Mouse (Mus musculus) midbrain, embryonic 14.5 days (tissue): ENCODE data around the gene Spire2. TPM values are rescaled to one million over a fixed set of nuclear protein-coding genes. Genes with fewer than 3 reads are reported as not detected.

Experiments
- ATAC-seq: fragments of 200-750 bp; cut with Nextera tagmentation; 2 replicates; pipeline ENCODE4 v1.8.0; 2017; ENCODE audit warnings: moderate number of reproducible peaks, moderate library complexity; ENCODE audit not compliant: low FRiP score, low TSS enrichment
- DNase-seq: peaks from one replicate; pipeline ENCODE4 v3.0.0-alpha.2; 2015
- H3K27ac ChIP-seq: fragments of 300-500 bp; sonication (generic); replicated peaks from 2 replicates; pipeline ENCODE4 v1.5.1; 2014; ENCODE audit warnings: mild to moderate bottlenecking, low read depth, low read length, moderate library complexity
- H3K27me3 ChIP-seq: fragments of 300-500 bp; sonication (generic); 2 replicates; pipeline ENCODE4 v1.6.1; 2014; ENCODE audit warnings: low read length, control low read depth, mixed read lengths; ENCODE audit not compliant: control insufficient read depth, insufficient read depth
- H3K36me3 ChIP-seq: fragments of 300-500 bp; sonication (generic); 2 replicates; pipeline ENCODE4 v1.6.1; 2014; ENCODE audit warnings: low read length, control low read depth; ENCODE audit not compliant: control insufficient read depth, insufficient read depth
- H3K4me1 ChIP-seq: fragments of 300-500 bp; sonication (generic); 2 replicates; pipeline ENCODE4 v1.6.1; 2014; ENCODE audit warnings: mild to moderate bottlenecking, antibody characterized with exemption, low read length, control low read depth; ENCODE audit not compliant: control insufficient read depth, insufficient read depth
- H3K4me2 ChIP-seq: fragments of 300-500 bp; sonication (generic); 2 replicates; pipeline ENCODE4 v1.6.1; 2014; ENCODE audit warnings: mild to moderate bottlenecking, low read length, moderate library complexity
- H3K4me3 ChIP-seq: fragments of 300-500 bp; sonication (generic); replicated peaks from 2 replicates; pipeline ENCODE4 v1.5.1; 2014; ENCODE audit warnings: low read depth, low read length
- H3K9ac ChIP-seq: fragments of 300-500 bp; sonication (generic); replicated peaks from 2 replicates; pipeline ENCODE4 v1.6.1; 2014; ENCODE audit warnings: mild to moderate bottlenecking, low read length, moderate library complexity
- H3K9me3 ChIP-seq: fragments of 300-500 bp; sonication (generic); 2 replicates; pipeline ENCODE4 v1.6.1; 2016; ENCODE audit warnings: low read length, control low read depth, mixed read lengths; ENCODE audit not compliant: control insufficient read depth
- WGBS: fragments of 180-500 bp; shearing (Covaris S2); extraction: QIAGEN DNeasy Blood & Tissue Kit; methylation state at CpG from one replicate; pipeline ENCODE4 v1.1.7; 2014; 5-methylcytosine and 5-hydroxymethylcytosine counted together
- polyA plus RNA-seq: library from polyadenylated mRNA; unstranded; fragments of >200 nt; fragmentation: Nextera tagmentation; extraction: Ambion mirVana; gene quantifications from 2 replicates; pipeline ENCODE4 v1.2.1, GENCODE M21; 2014

The Spire2 gene
- polyA plus RNA-seq, 1 experiment from 2014 or later: 32.8 TPM

- Histone ChIP-seq H3K4me1 (peaks cover 15% of the 10 kb centered on the region), H3K36me3 (peaks cover 41% of the 10 kb centered on the region), H3K9me3 (no peaks in the 10 kb centered on the region), H3K27ac (peak overlapping the region; percentile 14; the same call in 1 of the 2 replicates), H3K4me2 (no peak overlapping the region), H3K4me3 (no peak overlapping the region), H3K9ac (no peak overlapping the region), H3K27me3 (no peaks in the 10 kb centered on the region)
- ATAC-seq (no peak), DNase-seq (no peak)
- 25% methylated on average over 8 of the region's 8 CpGs for WGBS
These were observed 72.0 kb downstream of the Spire2 start for GRCm38 (mm10) chr8:123404521-123404920.

GRCm38 (mm10) chr8:123406786-123407185, 74.3 kb downstream of the Spire2 start, which contains the start of gene Mc1r:
TSS of gene Mc1r (plus strand) at chr8:123407107.
- DNase-seq (peak; percentile 84), ATAC-seq (no peak)
- H3K4me1 ChIP-seq: peaks cover 23% of the 10 kb centered on the region
- peaks cover 18% of the 10 kb centered on the region for H3K36me3 ChIP-seq
- no peak within 1 kb of the TSS for H3K9ac ChIP-seq
- no peaks in the 10 kb centered on the region for H3K27me3 ChIP-seq
- H3K9me3 ChIP-seq: no peaks in the 10 kb centered on the region
- 0 out of 2 replicates have a peak within 1 kb of the TSS, but pooled peaks have one; percentile 13 for H3K27ac ChIP-seq
- 6% methylated on average over 4 of the region's 4 CpGs for whole genome bisulfite sequencing
- H3K4me3 ChIP-seq: no peak within 1 kb of the TSS
- peak within 1 kb of the TSS; percentile 2; the same call in 1 of the 2 replicates for H3K4me2 ChIP-seq

GRCm38 (mm10) chr8:123407612-123408011, 75.1 kb downstream of the Spire2 start:
- 97% methylated on average over 13 of the region's 13 CpGs for WGBS
- Histone ChIP-seq H3K27ac (no peak overlapping the region), H3K36me3 (peaks cover 10% of the 10 kb centered on the region), H3K4me3 (no peak overlapping the region), H3K9ac (no peak overlapping the region), H3K27me3 (no peaks in the 10 kb centered on the region), H3K9me3 (no peaks in the 10 kb centered on the region), H3K4me2 (no peak overlapping the region), H3K4me1 (peaks cover 23% of the 10 kb centered on the region)
- ATAC-seq (no peak), DNase-seq (no peak)

- Histone ChIP-seq H3K4me1 (peaks cover 23% of the 10 kb centered on the region), H3K27ac (peak overlapping the region; percentile 99), H3K9me3 (no peaks in the 10 kb centered on the region), H3K36me3 (0 out of 2 replicates have a peak, but pooled peaks cover 4% of the 10 kb centered on the region), H3K27me3 (no peaks in the 10 kb centered on the region), H3K4me3 (peak overlapping the region; percentile 98; the same call in 1 of the 2 replicates), H3K9ac (peak overlapping the region; percentile 6; the same call in 1 of the 2 replicates), H3K4me2 (peak overlapping the region; percentile 95)
- DNase-seq: no peak
- no peak for ATAC-seq
- WGBS: 75% methylated on average over 9 of the region's 9 CpGs
These were observed 76.4 kb downstream of the Spire2 start for GRCm38 (mm10) chr8:123408586-123409544.

- DNase-seq (peak; percentile 81), ATAC-seq (no peak)
- Histone ChIP-seq H3K27ac (peak overlapping the region; percentile 99), H3K27me3 (no peaks in the 10 kb centered on the region), H3K4me1 (peaks cover 23% of the 10 kb centered on the region), H3K9me3 (no peaks in the 10 kb centered on the region), H3K9ac (peak overlapping the region; percentile 100), H3K4me3 (peak overlapping the region; percentile 98), H3K4me2 (peak overlapping the region; percentile 95), H3K36me3 (0 out of 2 replicates have a peak, but pooled peaks cover 4% of the 10 kb centered on the region)
- 7% methylated on average over 8 of the region's 8 CpGs for WGBS
These were observed 77.6 kb downstream of the Spire2 start for GRCm38 (mm10) chr8:123410049-123410587.

- under 1% methylated on average over 11 of the region's 11 CpGs for WGBS
- no peaks in the 10 kb centered on the region for H3K9me3 ChIP-seq
- peaks cover 26% of the 10 kb centered on the region for H3K4me1 ChIP-seq
- H3K4me3 ChIP-seq: peak overlapping the region; percentile 98
- 0 out of 2 replicates have a peak, but pooled peaks cover 4% of the 10 kb centered on the region for H3K36me3 ChIP-seq
- DNase-seq (no peak), ATAC-seq (no peak)
- peak overlapping the region; percentile 95 for H3K4me2 ChIP-seq
- peak overlapping the region; percentile 100 for H3K9ac ChIP-seq
- H3K27me3 ChIP-seq: no peaks in the 10 kb centered on the region
- peak overlapping the region; percentile 99 for H3K27ac ChIP-seq
These were observed 78.3 kb downstream of the Spire2 start for GRCm38 (mm10) chr8:123410788-123411187.

- DNase-seq: peak; percentile 98
- H3K9me3 ChIP-seq: no peaks in the 10 kb centered on the region
- H3K27ac ChIP-seq: peak within 1 kb of the TSS; percentile 99
- peak within 1 kb of the TSS; percentile 100 for H3K9ac ChIP-seq
- peak within 1 kb of the TSS; percentile 98 for H3K4me3 ChIP-seq
- under 1% methylated on average over 29 of the region's 29 CpGs for WGBS
- 0 out of 2 replicates have a peak, but pooled peaks cover 4% of the 10 kb centered on the region for H3K36me3 ChIP-seq
- peak; percentile 90 for ATAC-seq
- H3K4me1 ChIP-seq: peaks cover 31% of the 10 kb centered on the region
- no peaks in the 10 kb centered on the region for H3K27me3 ChIP-seq
- peak within 1 kb of the TSS; percentile 95 for H3K4me2 ChIP-seq
These were observed 78.7 kb downstream of the Spire2 start, which contains the start of gene Tubb3 for GRCm38 (mm10) chr8:123411246-123411645. TSS of gene Tubb3 (plus strand) at chr8:123411424.

- Histone ChIP-seq H3K4me1 (peaks cover 32% of the 10 kb centered on the region), H3K27me3 (no peaks in the 10 kb centered on the region), H3K36me3 (peaks cover 8% of the 10 kb centered on the region; the same call in 1 of the 2 replicates), H3K9me3 (no peaks in the 10 kb centered on the region), H3K4me2 (peak overlapping the region; percentile 95), H3K9ac (peak overlapping the region; percentile 100), H3K4me3 (peak overlapping the region; percentile 98), H3K27ac (peak overlapping the region; percentile 99)
- ATAC-seq: peak; percentile 22
- DNase-seq: peak; percentile 72
- 1% methylated on average over 16 of the region's 16 CpGs for WGBS
These were observed 79.3 kb downstream of the Spire2 start for GRCm38 (mm10) chr8:123411781-123412327.
